Mouse (Mus musculus) heart, adult 2 months (tissue): Measurements from ENCODE around the gene Ppm1e. TPM values are rescaled to one million over a fixed set of nuclear protein-coding genes. Genes with fewer than 3 reads are reported as not detected.

Experiments
- DNase-seq, 2 experiments: peaks; one replicate each; pipeline ENCODE4 v3.0.0; 2021
- H3K27ac ChIP-seq: fragments of 200-600 bp; 2 replicates; pipeline ENCODE4 v1.8.1; 2022
- H3K27me3 ChIP-seq: fragments of 200-500 bp; 2 replicates; pipeline ENCODE4 v1.6.1; 2012; ENCODE audit warnings: mild to moderate bottlenecking, low read length, inconsistent platforms, mixed read lengths; ENCODE audit not compliant: control insufficient read depth, insufficient read depth
- H3K36me3 ChIP-seq: fragments of 200-500 bp; 2 replicates; pipeline ENCODE4 v1.6.1; 2012; ENCODE audit warnings: low read length, inconsistent platforms; ENCODE audit not compliant: control insufficient read depth, insufficient read depth
- H3K4me1 ChIP-seq: fragments of 200-500 bp; 2 replicates; pipeline ENCODE4 v1.6.1; 2011; ENCODE audit warnings: low read length; ENCODE audit not compliant: control insufficient read depth, insufficient read depth
- H3K4me3 ChIP-seq: fragments of 200-600 bp; 2 replicates; pipeline ENCODE4 v1.8.1; 2022
- H3K79me2 ChIP-seq: fragments of 200-500 bp; replicated peaks from 2 replicates; pipeline ENCODE4 v1.6.1; 2012; ENCODE audit warnings: mild to moderate bottlenecking, inconsistent platforms, low read length, moderate library complexity, mixed read lengths; ENCODE audit not compliant: control insufficient read depth, insufficient read depth
- H3K9ac ChIP-seq: fragments of 200-500 bp; 2 replicates; pipeline ENCODE4 v1.6.1; 2012; ENCODE audit warnings: low read depth, mild to moderate bottlenecking, control low read depth, inconsistent platforms, low read length, mixed read lengths
- CTCF ChIP-seq: fragments of 200-600 bp; IDR thresholded peaks from 2 replicates; pipeline ENCODE4 v1.8.1; 2022; ENCODE audit warnings: antibody characterized with exemption, mild to moderate bottlenecking, moderate library complexity
- EP300 ChIP-seq: fragments of 200-500 bp; IDR thresholded peaks from 2 replicates; pipeline ENCODE4 v1.6.1; 2011; ENCODE audit warnings: low read depth, low read length, control low read depth; ENCODE audit not compliant: insufficient read depth
- POLR2A ChIP-seq: fragments of 200-500 bp; IDR thresholded peaks from 2 replicates; pipeline ENCODE4 v1.6.1; 2011; ENCODE audit warnings: mild to moderate bottlenecking, low read depth, low read length, control low read depth; ENCODE audit not compliant: insufficient read depth
- WGBS: fragments of 180-500 bp; shearing (Covaris S2); methylation state at CpG from one replicate; pipeline ENCODE4 v1.1.7; 2018; 5-methylcytosine and 5-hydroxymethylcytosine counted together
- intact Hi-C: fragments of 180-260 bp; cut with DNase I; formaldehyde crosslinking; loops from one replicate; pipeline ENCODE4 v1.15.1; 2025
- polyA plus RNA-seq: library from polyadenylated mRNA; depleted of rRNA; stranded (reverse); fragments of >200 nt; gene quantifications from 2 replicates; pipeline ENCODE4 v1.2.3, GENCODE M21; 2012
- total RNA-seq, 2 experiments: library from RNA; stranded (reverse); gene quantifications; 2 replicates each; pipeline ENCODE4 v1.2.3; 2021

Gene Ppm1e
- total and polyA plus RNA-seq, 3 experiments: 1.8 to 6.9 (median 6.3) TPM

DNA sequence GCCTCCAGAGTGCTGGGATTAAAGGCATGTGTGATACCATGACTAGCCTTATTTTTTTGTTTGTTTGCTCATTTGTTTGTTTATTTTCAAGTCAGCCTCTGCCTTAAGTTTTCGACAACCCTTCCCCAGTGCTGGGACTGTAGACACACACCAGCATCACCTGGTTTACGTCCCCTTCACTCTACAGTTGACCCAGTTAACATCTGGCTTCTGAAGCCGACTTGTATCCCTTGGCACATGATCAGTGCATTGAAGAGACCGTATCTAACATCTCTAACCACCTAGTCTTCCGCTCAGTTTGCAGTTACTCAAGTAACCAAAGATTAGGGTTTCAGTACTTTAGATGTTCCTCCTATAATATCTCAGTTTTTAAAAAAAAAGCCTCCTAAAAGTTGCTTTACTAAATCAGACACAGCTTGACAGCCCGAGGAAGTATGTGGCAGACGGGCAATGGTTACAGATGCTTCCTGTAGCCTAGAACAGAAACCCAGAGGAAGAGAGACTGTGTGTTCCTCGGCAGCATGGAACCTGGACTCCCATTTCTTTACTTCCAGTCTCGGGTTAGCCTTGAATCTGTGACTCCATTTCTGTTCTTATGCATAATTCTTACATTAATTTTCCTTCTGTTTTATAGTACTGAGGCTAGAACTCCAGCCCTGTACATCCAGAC, 113.5 kb downstream of the Ppm1e start:
- TF ChIP-seq POLR2A: no peak
- no peak for TF ChIP-seq CTCF
- TF ChIP-seq EP300: no peak
- H3K27ac ChIP-seq: no peak overlapping the region
- DNase-seq: no peak
- H3K36me3 ChIP-seq: no peaks in the 10 kb centered on the region; the same call in 1 of the 2 replicates
- peaks cover 2% of the 10 kb centered on the region for H3K4me1 ChIP-seq
- H3K79me2 ChIP-seq: no peaks in the 10 kb centered on the region
- 72% methylated on average over 9 of the region's 9 CpGs for WGBS
- no peaks in the 10 kb centered on the region for H3K27me3 ChIP-seq
- H3K4me3 ChIP-seq: no peak overlapping the region
- intact Hi-C loops: loop anchor here (5.0 kb wide), 1 partner anchor 52 kb away; no protein-coding TSS in a partner anchor
- no peak overlapping the region for H3K9ac ChIP-seq

GRCm38 (mm10) chr11:87241256-87241655, 117.6 kb downstream of the Ppm1e start:
- no peak for TF ChIP-seq EP300
- no peak for TF ChIP-seq POLR2A
- TF ChIP-seq CTCF: no peak
- 65% methylated on average over 7 of the region's 7 CpGs for WGBS
- Histone ChIP-seq H3K79me2 (no peaks in the 10 kb centered on the region), H3K27me3 (no peaks in the 10 kb centered on the region), H3K27ac (no peak overlapping the region), H3K4me1 (no peaks in the 10 kb centered on the region), H3K36me3 (no peaks in the 10 kb centered on the region; the same call in 1 of the 2 replicates), H3K9ac (no peak overlapping the region), H3K4me3 (no peak overlapping the region)
- no peak for DNase-seq
- intact Hi-C loops: no loop called here

- DNase-seq: no peak
- no peak overlapping the region for H3K4me3 ChIP-seq
- no peaks in the 10 kb centered on the region for H3K27me3 ChIP-seq
- H3K79me2 ChIP-seq: no peaks in the 10 kb centered on the region
- 63% methylated on average over 4 of the region's 4 CpGs for WGBS
- no peaks in the 10 kb centered on the region; the same call in 1 of the 2 replicates for H3K36me3 ChIP-seq
- no peak overlapping the region for H3K9ac ChIP-seq
- H3K27ac ChIP-seq: no peak overlapping the region
- H3K4me1 ChIP-seq: no peaks in the 10 kb centered on the region
- intact Hi-C loops: no loop called here
- TF ChIP-seq POLR2A: no peak
- no peak for TF ChIP-seq CTCF
- no peak for TF ChIP-seq EP300
These were observed 118.0 kb downstream of the Ppm1e start for GRCm38 (mm10) chr11:87240833-87241215.

- no peak overlapping the region for H3K4me3 ChIP-seq
- intact Hi-C loops: no loop called here
- peaks cover under 1% of the 10 kb centered on the region; the same call in 1 of the 2 replicates for H3K4me1 ChIP-seq
- no peaks in the 10 kb centered on the region for H3K79me2 ChIP-seq
- DNase-seq: no peak
- no peak overlapping the region for H3K9ac ChIP-seq
- no peaks in the 10 kb centered on the region for H3K27me3 ChIP-seq
- H3K27ac ChIP-seq: no peak overlapping the region
- no peak for TF ChIP-seq POLR2A
- no peak for TF ChIP-seq EP300
- no peak for TF ChIP-seq CTCF
- peaks cover 3% of the 10 kb centered on the region for H3K36me3 ChIP-seq
- WGBS: 66% methylated on average over 15 of the region's 15 CpGs
These were observed 118.5 kb downstream of the Ppm1e start for GRCm38 (mm10) chr11:87240141-87240832.

DNA sequence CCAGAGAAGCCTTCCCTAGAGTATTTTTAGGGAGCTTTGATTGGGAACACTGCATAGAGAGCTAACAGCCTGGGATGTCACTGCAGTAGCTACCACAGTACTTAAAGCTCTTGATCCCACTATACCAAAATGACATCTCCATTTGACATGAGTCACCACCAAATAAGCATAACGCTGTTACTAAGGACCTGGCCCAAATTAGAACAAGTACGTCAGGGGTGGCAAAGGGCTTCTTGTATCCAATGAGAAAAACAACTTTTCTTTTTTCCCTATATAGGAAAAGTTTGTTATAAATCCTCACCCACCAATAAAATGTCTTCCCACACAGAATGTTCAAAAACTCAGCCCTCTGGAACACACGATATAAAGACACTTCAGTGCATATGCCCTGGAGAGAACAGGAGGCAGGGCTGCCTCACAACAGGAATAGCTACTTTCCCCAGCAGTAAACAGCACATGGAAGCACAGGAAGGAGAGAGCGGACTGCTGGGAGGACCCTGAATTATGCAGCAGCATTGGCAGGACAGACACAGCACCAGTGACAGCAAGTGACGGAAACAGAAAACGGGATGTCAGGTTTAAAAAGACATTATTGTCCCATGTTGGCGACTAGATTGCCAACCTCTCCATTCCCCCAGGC, 119.8 kb downstream of the Ppm1e start:
- Histone ChIP-seq H3K27ac (no peak overlapping the region), H3K9ac (no peak overlapping the region), H3K27me3 (no peaks in the 10 kb centered on the region), H3K4me1 (peaks cover 2% of the 10 kb centered on the region; the same call in 1 of the 2 replicates), H3K79me2 (no peaks in the 10 kb centered on the region), H3K4me3 (no peak overlapping the region), H3K36me3 (peaks cover 3% of the 10 kb centered on the region)
- TF ChIP-seq CTCF (no peak), POLR2A (no peak), EP300 (no peak)
- DNase-seq: no peak
- intact Hi-C loops: no loop called here
- WGBS: 58% methylated on average over 7 of the region's 7 CpGs
